Mouse (Mus musculus) cerebellum, adult 2 months (tissue): ENCODE measurements around the gene Spata13. TPM values are rescaled to one million over a fixed set of nuclear protein-coding genes. Genes with fewer than 3 reads are reported as not detected.

Source experiments
- DNase-seq, 2 experiments: peaks; one replicate each; pipeline ENCODE4 v3.0.0; 2021
- H3K27ac ChIP-seq: fragments of 200-500 bp; 2 replicates; pipeline ENCODE4 v1.5.1; 2012; ENCODE audit warnings: low read length, control low read depth, inconsistent platforms; ENCODE audit not compliant: insufficient read depth
- H3K27me3 ChIP-seq: fragments of 200-500 bp; 2 replicates; pipeline ENCODE4 v1.6.1; 2012; ENCODE audit warnings: inconsistent platforms, mild to moderate bottlenecking, low read length, moderate library complexity; ENCODE audit not compliant: control insufficient read depth, insufficient read depth
- H3K4me1 ChIP-seq: fragments of 200-500 bp; 2 replicates; pipeline ENCODE4 v1.6.1; 2011; ENCODE audit warnings: low read length; ENCODE audit not compliant: control insufficient read depth, insufficient read depth
- H3K4me3 ChIP-seq: fragments of 200-500 bp; replicated peaks from 2 replicates; pipeline ENCODE3; 2011; ENCODE audit warnings: mild to moderate bottlenecking, low read depth, low read length, control low read depth; ENCODE audit not compliant: insufficient read depth
- CTCF ChIP-seq: fragments of 200-500 bp; IDR thresholded peaks from 2 replicates; pipeline ENCODE4 v1.5.1; 2011; ENCODE audit warnings: low read depth, mild to moderate bottlenecking, control low read depth, low read length, moderate library complexity, borderline replicate concordance; ENCODE audit not compliant: insufficient read depth
- POLR2A ChIP-seq: fragments of 200-500 bp; IDR thresholded peaks from 2 replicates; pipeline ENCODE4 v1.6.1; 2011; ENCODE audit warnings: low read length, control low read depth, borderline replicate concordance; ENCODE audit not compliant: insufficient read depth
- WGBS: fragments of 180-500 bp; shearing (Covaris S2); methylation state at CpG from one replicate; pipeline ENCODE4 v1.1.7; 2018; 5-methylcytosine and 5-hydroxymethylcytosine counted together
- polyA plus RNA-seq: library from polyadenylated mRNA; depleted of rRNA; stranded (reverse); fragments of >200 nt; gene quantifications from 2 replicates; pipeline ENCODE4 v1.2.3, GENCODE M21; 2012; rRNA removed

Gene Spata13
- polyA plus RNA-seq, 1 experiment = 5.7 TPM

DNA sequence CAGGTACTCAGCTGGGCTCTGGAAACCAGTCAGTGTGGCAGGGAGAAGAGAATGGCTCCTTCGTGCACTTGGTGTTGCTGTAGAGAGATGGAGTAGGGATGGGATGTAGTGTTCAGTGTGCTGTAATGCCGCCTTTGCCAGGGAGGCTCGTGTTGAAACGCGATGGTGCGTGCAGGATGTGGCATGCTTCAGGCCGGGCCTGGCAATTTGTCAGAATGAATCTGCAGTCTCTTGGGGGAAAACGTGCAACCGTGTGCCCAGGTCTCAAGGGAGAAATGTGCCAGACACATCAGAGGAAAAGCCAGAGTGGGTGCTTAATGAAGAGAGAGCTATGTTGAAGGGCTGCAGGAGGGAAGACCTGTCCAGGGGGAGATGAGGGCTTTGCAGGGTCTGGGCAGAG, 171.2 kb downstream of the Spata13 start:
- WGBS = 53% methylated on average over 9 of the region's 9 CpGs

DNA sequence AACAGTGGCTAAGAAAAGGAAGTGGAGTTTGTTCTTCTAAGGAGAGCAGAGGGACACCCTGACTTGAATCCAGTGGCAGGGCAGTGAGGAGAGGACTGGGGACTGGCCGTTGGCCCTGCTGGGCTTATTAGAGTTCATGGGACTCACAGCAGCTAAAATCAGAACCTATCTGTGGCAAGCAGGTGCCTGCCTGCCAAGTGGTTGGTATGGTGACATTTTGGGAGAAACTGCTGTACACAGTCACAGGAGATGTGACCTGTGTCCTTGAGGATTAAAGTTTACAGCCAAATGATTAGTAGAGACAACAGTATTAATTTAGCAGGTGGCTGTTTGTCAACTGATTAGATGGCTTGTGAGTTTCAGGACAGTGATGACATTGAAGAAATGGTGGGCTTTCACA, 172.1 kb downstream of the Spata13 start:
- Histone ChIP-seq H3K4me3 (no peak overlapping the region), H3K27ac (no peak overlapping the region), H3K27me3 (no peaks in the 10 kb centered on the region), H3K4me1 (no peaks in the 10 kb centered on the region)
- no peak for DNase-seq
- TF ChIP-seq POLR2A (no peak), CTCF (no peak)
- WGBS = 77% methylated on average over 1 of the region's 1 CpGs

More for the DNA sequence above, 171.2 kb downstream of the Spata13 start:
- Histone ChIP-seq H3K4me1 (no peaks in the 10 kb centered on the region), H3K27ac (no peak overlapping the region), H3K27me3 (no peaks in the 10 kb centered on the region), H3K4me3 (no peak overlapping the region)
- no peak for TF ChIP-seq CTCF
- TF ChIP-seq POLR2A = no peak
- no peak for DNase-seq

DNA sequence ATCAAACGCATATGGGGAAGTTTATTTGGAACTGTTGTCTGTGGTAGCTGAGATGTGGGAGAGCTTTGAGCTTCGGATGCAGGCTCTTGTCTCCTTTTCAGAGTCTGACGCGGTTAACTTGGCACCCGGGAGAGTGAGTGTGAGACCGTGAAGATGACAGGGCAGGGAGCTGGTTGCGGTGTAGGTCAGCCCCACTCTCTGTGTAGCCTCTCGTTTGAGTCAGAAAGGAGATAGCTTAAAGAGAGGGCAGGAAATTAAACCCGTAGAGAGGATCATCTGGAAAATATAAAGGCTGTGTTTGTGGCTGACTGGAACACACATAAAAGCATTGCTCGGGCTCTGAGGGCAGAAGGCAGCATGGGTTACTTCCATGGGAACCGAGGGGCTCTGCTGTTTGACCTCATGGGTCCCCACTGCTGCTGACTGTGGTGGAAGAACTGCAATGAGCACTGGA, 173.1 kb downstream of the Spata13 start:
- Histone ChIP-seq H3K27me3 (no peaks in the 10 kb centered on the region), H3K4me1 (no peaks in the 10 kb centered on the region), H3K27ac (no peak overlapping the region), H3K4me3 (no peak overlapping the region)
- 44% methylated on average over 11 of the region's 11 CpGs for WGBS
- TF ChIP-seq CTCF = no peak
- no peak for TF ChIP-seq POLR2A
- DNase-seq = no peak

DNA sequence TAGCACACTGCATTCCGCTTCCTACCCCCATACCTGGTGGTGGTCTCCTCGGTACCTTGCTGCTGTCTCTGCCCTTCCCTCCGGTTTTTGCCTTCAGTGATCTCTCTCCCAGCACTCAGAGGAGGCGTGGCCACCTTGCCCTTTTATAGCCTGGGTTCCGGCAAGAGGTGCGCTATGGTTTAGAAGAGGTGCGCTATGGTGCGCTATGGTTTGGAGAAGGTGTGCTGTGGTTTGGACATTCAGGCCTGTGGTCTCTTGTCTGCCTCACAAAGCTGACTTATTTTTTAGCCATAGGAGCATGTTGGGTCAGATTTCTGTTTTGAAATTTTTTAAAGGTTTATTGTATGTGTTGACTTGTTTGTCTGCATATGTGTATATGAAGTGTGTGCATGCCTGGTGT, 176.1 kb downstream of the Spata13 start:
- Histone ChIP-seq H3K4me1 (peaks cover 4% of the 10 kb centered on the region; the same call in 1 of the 2 replicates), H3K27ac (no peak overlapping the region), H3K4me3 (no peak overlapping the region), H3K27me3 (no peaks in the 10 kb centered on the region)
- WGBS = 92% methylated on average over 8 of the region's 8 CpGs
- DNase-seq = no peak
- TF ChIP-seq POLR2A (no peak), CTCF (no peak)

- DNase-seq = no peak
- Histone ChIP-seq H3K4me3 (no peak overlapping the region), H3K27ac (no peak overlapping the region), H3K4me1 (peaks cover 4% of the 10 kb centered on the region; the same call in 1 of the 2 replicates), H3K27me3 (no peaks in the 10 kb centered on the region)
- 91% methylated on average over 4 of the region's 4 CpGs for WGBS
- no peak for TF ChIP-seq CTCF
- no peak for TF ChIP-seq POLR2A
These were observed 177.7 kb downstream of the Spata13 start for GRCm38 (mm10) chr14:60811547-60811946.

Other genes with a start within 250 kb of the Spata13 start
- 0.27 and 0.34 TPM in 2 replicates for gene C1qtnf9, start 134.1 kb downstream of the Spata13 start, polyA plus RNA-seq
- 17.9 and 19.4 TPM in 2 replicates for gene Mipep, start 150.6 kb downstream of the Spata13 start, polyA plus RNA-seq